Mouse (Mus musculus): ENCODE results near the gene Frmd5. TPM values are rescaled to one million over a fixed set of nuclear protein-coding genes. Genes with fewer than 3 reads are reported as not detected.
A peak's percentile ranks its signal among the peaks of the same experiment; 100 is the strongest.
"Not testable (repeated sequence)": the region's sequence is repeated elsewhere in the genome, so short reads cannot be mapped to it uniquely, and the experiment has no call there.

The Frmd5 gene
- total RNA-seq, 2 experiments from 2014 or later, result 30.1 to 37.0 TPM

- no peak for DNase-seq (ENCODE audit: extremely low spot score in 1 of 2, low spot score in 1 of 2)
Measured at GRCm38 (mm10) chr2:121584705-121585104, 222.2 kb downstream of the Frmd5 start.

DNA sequence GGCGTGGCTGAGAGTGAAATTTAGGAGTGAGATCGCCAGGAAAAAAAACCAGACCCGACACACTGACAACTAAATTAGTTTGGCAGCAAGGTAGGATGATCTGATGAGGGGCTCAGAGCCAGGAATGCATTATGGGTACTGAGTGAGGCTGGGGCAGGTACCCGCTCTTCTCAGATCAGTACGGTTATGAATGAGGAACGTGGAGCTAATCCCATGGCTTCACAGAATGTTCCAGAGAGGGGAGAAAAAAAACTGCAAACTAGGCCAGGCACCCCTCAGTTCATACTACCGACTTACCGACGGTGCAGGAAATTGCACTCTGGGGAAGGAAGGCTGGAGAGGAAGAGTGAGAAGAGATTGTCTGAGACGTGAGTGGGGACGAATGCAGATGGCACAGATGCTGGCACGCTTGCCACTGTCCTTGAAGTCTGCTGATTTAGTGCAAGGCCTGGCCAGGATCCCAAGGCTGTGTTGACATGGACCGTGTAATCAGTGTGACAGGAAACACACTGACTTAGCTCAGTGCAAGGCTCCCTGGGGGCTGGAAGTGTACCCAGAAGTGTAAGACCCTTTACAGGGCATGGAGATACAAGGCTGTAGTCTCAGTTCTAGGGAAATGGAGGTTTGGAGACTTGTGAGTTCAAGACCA lies 223.3 kb downstream of the Frmd5 start:
- DNase-seq (ENCODE audit: extremely low spot score in 1 of 2, low spot score in 1 of 2), result no peak

DNA sequence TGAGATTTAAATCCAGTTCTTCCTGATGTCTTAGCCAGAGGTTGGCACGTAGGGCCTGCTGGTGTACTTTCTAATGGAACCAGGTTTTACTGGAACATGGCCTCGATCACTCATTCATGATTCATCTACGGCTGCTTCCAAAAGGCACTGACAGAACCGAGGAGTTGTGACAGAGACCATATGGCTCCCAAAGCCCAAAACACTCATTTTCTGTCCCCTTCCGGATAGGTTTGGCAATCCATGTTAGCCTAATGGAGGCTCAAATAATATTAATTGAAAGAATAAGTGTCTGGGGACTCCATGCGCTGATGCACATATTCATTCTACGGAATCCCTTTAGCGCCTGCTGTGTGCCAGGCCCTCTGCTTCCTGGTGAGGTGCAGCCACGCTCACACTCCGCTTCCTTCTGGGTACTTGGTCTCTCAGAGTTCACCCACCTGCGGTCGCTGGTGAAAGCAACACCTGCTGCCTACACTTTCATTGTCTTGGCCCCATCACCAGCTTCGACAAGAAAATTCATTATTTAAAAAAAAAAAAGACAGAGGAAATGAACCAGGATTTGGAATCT lies 224.0 kb downstream of the Frmd5 start:
- no peak for DNase-seq (ENCODE audit: extremely low spot score in 1 of 2, low spot score in 1 of 2)

- no peak for DNase-seq (ENCODE audit: extremely low spot score in 1 of 2, low spot score in 1 of 2)
Measured at GRCm38 (mm10) chr2:121575741-121576201, 231.1 kb downstream of the Frmd5 start.

DNA sequence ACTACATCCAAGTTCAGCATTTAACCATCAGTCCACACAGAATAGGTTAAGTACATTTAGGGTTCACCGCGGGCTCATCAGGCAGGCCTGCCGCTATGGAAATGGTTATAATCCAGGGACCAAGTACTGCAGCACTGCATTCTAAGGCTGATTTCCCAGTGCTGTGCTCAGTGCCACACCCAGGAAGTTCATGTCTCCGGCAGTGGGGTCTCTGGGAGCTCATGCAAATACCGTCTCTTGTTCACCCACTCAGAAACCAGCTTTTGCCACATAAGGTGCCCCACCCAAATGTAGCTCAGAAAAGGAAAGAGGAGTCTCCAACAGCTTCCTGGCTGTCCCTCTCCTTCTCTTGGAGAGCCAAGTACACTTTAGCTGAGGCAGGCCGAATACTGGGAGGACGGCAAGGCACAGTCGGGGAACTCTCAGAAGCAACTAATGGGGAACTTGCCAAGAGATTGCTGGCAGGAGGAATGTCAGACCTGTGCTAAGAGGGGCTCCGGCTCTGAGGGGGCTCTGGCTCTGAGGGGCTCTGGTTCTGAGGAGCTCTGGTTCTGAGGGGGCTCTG lies 232.7 kb downstream of the Frmd5 start:
- no peak for DNase-seq (ENCODE audit: extremely low spot score in 1 of 2, low spot score in 1 of 2)

- DNase-seq (ENCODE audit: extremely low spot score in 1 of 2, low spot score in 1 of 2), result peak; percentile 70 to 91
Measured at GRCm38 (mm10) chr2:121571780-121572179, 235.1 kb downstream of the Frmd5 start.

- DNase-seq (ENCODE audit: extremely low spot score in 1 of 2, low spot score in 1 of 2), result no peak
Measured at GRCm38 (mm10) chr2:121570999-121571655, 235.8 kb downstream of the Frmd5 start.

DNA sequence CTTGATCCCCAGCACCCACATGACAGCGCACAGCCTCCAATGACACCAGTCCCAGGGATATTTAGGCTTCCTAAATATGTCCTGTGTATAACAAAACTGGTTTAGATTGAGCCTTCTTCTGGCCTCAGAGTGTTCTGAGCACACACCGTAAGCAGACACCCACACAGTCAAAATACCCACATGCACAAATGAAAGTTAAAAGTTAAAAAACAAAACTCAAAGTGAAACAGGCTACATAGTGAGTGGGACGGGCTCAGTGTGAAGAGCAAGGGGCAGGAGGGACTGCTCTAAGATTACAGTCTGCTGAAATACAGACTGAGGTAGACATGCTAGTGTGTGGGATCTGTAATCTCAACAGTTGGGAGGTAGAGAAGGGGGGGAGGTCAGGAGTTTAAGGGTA lies 236.8 kb downstream of the Frmd5 start:
- no peak for DNase-seq (ENCODE audit: extremely low spot score in 1 of 2, low spot score in 1 of 2)

- DNase-seq (ENCODE audit: extremely low spot score in 1 of 2, low spot score in 1 of 2), result no peak
Measured at GRCm38 (mm10) chr2:121565911-121566310, 241.0 kb downstream of the Frmd5 start.

GRCm38 (mm10) chr2:121563117-121563516 lies 243.8 kb downstream of the Frmd5 start:
- no peak for DNase-seq (ENCODE audit: extremely low spot score in 1 of 2, low spot score in 1 of 2)

DNA sequence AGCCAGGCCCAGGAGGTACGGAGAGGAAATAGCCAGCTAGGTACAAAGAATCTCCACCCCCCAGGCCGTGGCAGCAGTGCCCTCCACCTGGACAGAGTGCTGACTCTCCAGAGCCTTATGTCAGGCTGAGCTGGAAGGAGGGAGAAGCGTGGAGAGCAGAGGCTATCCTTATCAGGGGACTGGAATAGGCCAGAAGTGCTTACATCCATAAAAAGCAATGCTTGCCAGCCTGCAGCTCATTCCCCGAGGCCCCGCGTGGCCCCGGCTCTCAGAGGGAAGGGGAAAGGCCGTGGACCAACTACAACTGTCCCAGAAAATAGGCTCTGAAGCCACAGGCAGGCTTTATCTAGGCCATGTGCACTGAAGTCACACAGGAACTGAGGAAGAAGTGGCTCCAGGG lies 255.6 kb downstream of the Frmd5 start:
- no peak for DNase-seq (ENCODE audit: extremely low spot score in 1 of 2, low spot score in 1 of 2)

- DNase-seq (ENCODE audit: extremely low spot score in 1 of 2, low spot score in 1 of 2), result no peak
Measured at GRCm38 (mm10) chr2:121549630-121550029, 257.3 kb downstream of the Frmd5 start.

- DNase-seq (ENCODE audit: extremely low spot score in 1 of 2, low spot score in 1 of 2), result no peak
Measured at GRCm38 (mm10) chr2:121544829-121545228, 262.1 kb downstream of the Frmd5 start.

GRCm38 (mm10) chr2:121525056-121525455 lies 281.8 kb downstream of the Frmd5 start:
- no peak for DNase-seq (ENCODE audit: extremely low spot score in 1 of 2, low spot score in 1 of 2)

- not testable (repeated sequence) for DNase-seq (ENCODE audit: extremely low spot score in 1 of 2, low spot score in 1 of 2)
Measured at GRCm38 (mm10) chr2:121522830-121523229, 284.1 kb downstream of the Frmd5 start.

DNA sequence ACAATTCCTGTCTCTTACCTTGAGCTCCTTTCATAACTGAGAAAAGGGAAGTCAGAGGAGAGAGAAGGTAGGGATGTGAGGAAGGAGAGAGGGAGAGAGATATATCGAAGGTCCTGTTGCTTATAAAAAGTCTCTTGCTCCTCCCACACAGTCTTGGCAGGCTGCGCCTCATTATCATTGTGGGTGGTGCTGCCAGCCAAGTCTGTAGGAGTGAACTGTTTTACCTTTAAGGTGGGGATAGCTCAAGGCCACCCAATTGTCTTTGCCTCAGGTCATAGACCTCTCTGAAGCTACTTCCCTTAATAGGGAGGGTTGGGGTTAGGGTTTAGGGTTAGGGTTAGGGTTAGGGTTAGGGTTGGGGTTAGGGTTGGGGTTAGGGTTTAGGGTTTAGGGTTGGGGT lies 284.9 kb downstream of the Frmd5 start:
- DNase-seq (ENCODE audit: extremely low spot score in 1 of 2, low spot score in 1 of 2), result no peak

DNA sequence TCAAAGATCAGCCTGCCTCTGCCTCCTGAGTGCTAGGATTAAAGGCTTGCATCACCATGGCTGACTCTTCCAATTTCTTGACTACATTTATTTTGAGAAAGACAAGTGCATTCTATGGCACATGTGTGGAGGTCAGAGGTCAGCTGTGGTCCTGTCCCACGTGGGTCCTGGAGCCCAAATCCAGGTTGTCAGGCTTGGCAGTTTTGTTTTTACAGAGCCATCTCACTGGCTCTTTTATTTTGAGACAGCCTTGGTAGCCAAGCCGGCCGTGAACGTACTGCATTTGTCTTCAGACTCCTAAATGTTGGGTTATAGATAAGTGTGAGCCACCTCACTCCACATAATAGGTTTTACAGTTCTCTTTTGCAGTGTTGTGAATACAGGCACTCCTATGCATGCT lies 288.2 kb downstream of the Frmd5 start:
- DNase-seq (ENCODE audit: extremely low spot score in 1 of 2, low spot score in 1 of 2), result not testable (repeated sequence)

- no peak for DNase-seq (ENCODE audit: extremely low spot score in 1 of 2, low spot score in 1 of 2)
Measured at GRCm38 (mm10) chr2:121518106-121518505, 288.8 kb downstream of the Frmd5 start.

- no peak for DNase-seq (ENCODE audit: extremely low spot score in 1 of 2, low spot score in 1 of 2)
Measured at GRCm38 (mm10) chr2:121514211-121514610, 292.7 kb downstream of the Frmd5 start.

GRCm38 (mm10) chr2:121512991-121513765 lies 293.7 kb downstream of the Frmd5 start:
- DNase-seq (ENCODE audit: extremely low spot score in 1 of 2, low spot score in 1 of 2), result not testable (repeated sequence)

GRCm38 (mm10) chr2:121511401-121511800 lies 295.5 kb downstream of the Frmd5 start:
- DNase-seq (ENCODE audit: extremely low spot score in 1 of 2, low spot score in 1 of 2), result no peak
